Mouse (Mus musculus): ENCODE results near the gene Myl4. TPM values are rescaled to one million over a fixed set of nuclear protein-coding genes. Genes with fewer than 3 reads are reported as not detected.

Gene Myl4
- polyA plus RNA-seq (2012; rRNA removed; ENCODE audit: low replicate concordance) = 11.3 and 19.6 TPM in 2 replicates

GRCm38 (mm10) chr11:104550406-104550974 is at the start of gene Myl4, which contains the start of gene Cdc27:
TSS of gene Myl4 (plus strand) at chr11:104550663.
TSS of gene Cdc27 (minus strand) at chr11:104550620.

DNA sequence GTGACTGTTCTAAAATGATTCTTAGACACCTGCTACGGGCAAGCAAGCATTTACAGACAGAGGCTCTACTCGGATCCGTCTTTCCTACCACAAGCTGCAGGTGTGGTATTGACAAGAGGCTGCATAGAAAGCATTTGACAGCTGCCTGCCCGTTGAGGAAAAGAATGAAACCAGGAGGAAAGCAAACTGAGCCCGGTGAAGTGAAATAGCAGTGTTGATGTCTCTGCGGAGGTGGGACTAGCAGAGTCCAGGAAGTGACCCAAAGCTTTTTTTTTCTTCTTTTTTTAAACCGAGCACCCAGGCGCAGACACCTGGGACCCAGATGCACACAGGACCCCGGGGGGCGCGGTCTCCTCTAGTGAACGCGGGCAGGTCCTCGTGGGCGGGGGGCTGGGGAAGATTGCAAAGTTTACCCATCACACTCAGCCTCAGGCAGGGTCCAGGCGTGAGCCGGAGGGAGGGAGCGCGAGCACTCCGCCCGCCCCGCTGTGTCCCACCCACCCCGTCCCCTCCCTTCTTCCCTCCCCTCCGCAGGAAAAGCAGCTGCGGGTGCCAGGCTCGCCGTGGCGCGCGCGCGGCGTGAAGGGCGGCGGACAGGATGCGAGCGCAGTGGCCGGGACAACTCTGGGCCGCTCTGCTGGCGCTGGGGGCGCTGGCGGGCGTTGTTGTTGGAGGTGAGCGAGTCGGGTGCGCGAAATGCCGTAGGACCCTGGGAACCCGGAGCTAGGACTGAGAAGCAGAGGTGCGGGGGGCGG is 57.2 kb downstream of the Myl4 start, which contains the start of gene Itgb3:
Gene Itgb3, plus strand, starts transcription at position 510 of the 755 bp plus-strand sequence.

Other genes starting within 250 kb of the Myl4 start
- 52.2 and 93.6 TPM in 2 replicates for gene Kansl1, start 81.8 kb upstream of the Myl4 start, polyA plus RNA-seq (2012; rRNA removed; ENCODE audit: low replicate concordance)
- gene Cdc27, start within 50 bp of the Myl4 start, polyA plus RNA-seq (2012; rRNA removed; ENCODE audit: low replicate concordance) = 13.3 and 13.7 TPM in 2 replicates
- gene Itgb3, start 57.3 kb downstream of the Myl4 start, polyA plus RNA-seq (2012; rRNA removed; ENCODE audit: low replicate concordance) = 4.6 and 30.3 TPM in 2 replicates
- 0.05 TPM in 1 of 2 replicates, not detected in the other for gene Gm11639, start 135.0 kb downstream of the Myl4 start, polyA plus RNA-seq (2012; rRNA removed; ENCODE audit: low replicate concordance)